Mouse (Mus musculus) liver, embryonic 15.5 days (tissue): ENCODE results near the gene Cyp3a44. TPM values are rescaled to one million over a fixed set of nuclear protein-coding genes. Genes with fewer than 3 reads are reported as not detected.
"Not testable (repeated sequence)": the region's sequence is repeated elsewhere in the genome, so short reads cannot be mapped to it uniquely, and the experiment has no call there.

Source experiments
- ATAC-seq: fragments of 200-750 bp; cut with Nextera tagmentation; 2 replicates; pipeline ENCODE4 v1.8.0; 2017; ENCODE audit warnings: moderate number of reproducible peaks, mild to moderate bottlenecking, moderate library complexity; ENCODE audit not compliant: insufficient read depth
- H3K27ac ChIP-seq: fragments of 300-500 bp; sonication (generic); replicated peaks from 2 replicates; pipeline ENCODE4 v1.5.1; 2015; ENCODE audit warnings: mild to moderate bottlenecking, inconsistent platforms
- H3K27me3 ChIP-seq: fragments of 300-500 bp; sonication (generic); 2 replicates; pipeline ENCODE4 v1.6.1; 2015; ENCODE audit warnings: mild to moderate bottlenecking, inconsistent platforms
- H3K36me3 ChIP-seq: fragments of 300-500 bp; sonication (generic); replicated peaks from 2 replicates; pipeline ENCODE4 v1.6.1; 2015; ENCODE audit warnings: moderate library complexity, mild to moderate bottlenecking, inconsistent platforms
- H3K4me1 ChIP-seq: fragments of 300-500 bp; sonication (generic); replicated peaks from 2 replicates; pipeline ENCODE4 v1.6.1; 2015; ENCODE audit warnings: inconsistent platforms
- H3K4me2 ChIP-seq: fragments of 300-500 bp; sonication (generic); 2 replicates; pipeline ENCODE4 v1.6.1; 2015; ENCODE audit warnings: moderate library complexity, mild to moderate bottlenecking, inconsistent platforms
- H3K4me3 ChIP-seq: fragments of 300-500 bp; sonication (generic); replicated peaks from 2 replicates; pipeline ENCODE4 v1.5.1; 2015; ENCODE audit warnings: mild to moderate bottlenecking, inconsistent platforms
- H3K9ac ChIP-seq: fragments of 300-500 bp; sonication (generic); 2 replicates; pipeline ENCODE4 v1.6.1; 2015; ENCODE audit warnings: moderate library complexity, mild to moderate bottlenecking, inconsistent platforms
- H3K9me3 ChIP-seq: fragments of 300-500 bp; sonication (generic); replicated peaks from 2 replicates; pipeline ENCODE4 v1.6.1; 2016; ENCODE audit warnings: inconsistent platforms
- WGBS: fragments of 180-500 bp; shearing (Covaris S2); methylation state at CpG from one replicate; pipeline ENCODE4 v1.1.7; 2015; ENCODE audit warnings: mixed read lengths; ENCODE audit not compliant: insufficient replicate concordance; 5-methylcytosine and 5-hydroxymethylcytosine counted together
- polyA plus RNA-seq: library from polyadenylated mRNA; unstranded; fragments of >200 nt; fragmentation: Nextera tagmentation; extraction: Ambion mirVana; gene quantifications from 2 replicates; pipeline ENCODE4 v1.2.1, GENCODE M21; 2015

Cyp3a44 gene
- 0.25 and 0.36 TPM in 2 replicates for polyA plus RNA-seq

DNA sequence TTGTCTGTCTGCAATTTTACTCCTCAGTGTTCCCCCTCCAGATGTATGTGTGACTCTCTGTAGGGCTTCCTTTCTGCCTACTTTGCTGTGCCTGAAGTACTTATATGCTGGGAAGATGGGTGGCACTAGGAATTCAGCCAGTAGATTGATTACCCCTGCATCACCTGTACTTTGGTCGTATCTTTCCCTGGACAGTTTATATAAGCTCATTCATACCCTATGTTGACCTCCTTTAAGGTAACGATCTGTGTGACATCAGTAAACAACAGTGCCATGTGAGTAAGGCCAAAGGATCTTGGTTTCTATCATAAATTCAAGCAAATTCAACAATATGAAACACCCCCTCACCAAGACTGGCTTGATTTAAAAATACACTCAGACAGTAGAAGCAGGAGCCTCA, at the start of gene Cyp3a44:
Gene Cyp3a44, minus strand, starts transcription at position 79 of the 400 bp plus-strand sequence.
- H3K9ac ChIP-seq, H3K36me3 ChIP-seq, H3K27me3 ChIP-seq, H3K27ac ChIP-seq, H3K9me3 ChIP-seq, H3K4me2 ChIP-seq, ATAC-seq, H3K4me3 ChIP-seq, H3K4me1 ChIP-seq: not testable (repeated sequence)
- 36% methylated on average over 2 of the region's 2 CpGs for WGBS

DNA sequence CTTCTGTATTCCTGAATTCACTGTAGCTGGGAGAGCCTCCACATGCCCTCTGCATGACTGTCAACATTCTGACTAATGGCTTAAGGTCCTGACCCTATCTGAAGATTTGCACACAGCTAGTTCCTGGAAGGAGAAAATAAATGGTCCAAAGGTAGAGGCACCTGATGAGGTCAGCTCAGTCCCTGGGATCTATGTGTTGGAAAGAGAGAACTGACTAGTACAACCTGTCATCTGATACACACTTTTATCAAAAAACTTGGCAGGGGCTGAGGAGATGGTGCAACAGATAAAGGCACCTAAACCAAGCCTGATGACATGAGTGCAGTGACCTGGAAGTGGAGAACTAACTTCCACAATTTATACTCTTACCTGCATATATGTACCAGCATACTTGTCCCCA, 5.4 kb downstream of the Cyp3a44 start:
- not testable (repeated sequence) for H3K4me1 ChIP-seq, H3K27ac ChIP-seq, H3K9me3 ChIP-seq, ATAC-seq, H3K9ac ChIP-seq, H3K27me3 ChIP-seq, H3K4me2 ChIP-seq, H3K4me3 ChIP-seq, H3K36me3 ChIP-seq

DNA sequence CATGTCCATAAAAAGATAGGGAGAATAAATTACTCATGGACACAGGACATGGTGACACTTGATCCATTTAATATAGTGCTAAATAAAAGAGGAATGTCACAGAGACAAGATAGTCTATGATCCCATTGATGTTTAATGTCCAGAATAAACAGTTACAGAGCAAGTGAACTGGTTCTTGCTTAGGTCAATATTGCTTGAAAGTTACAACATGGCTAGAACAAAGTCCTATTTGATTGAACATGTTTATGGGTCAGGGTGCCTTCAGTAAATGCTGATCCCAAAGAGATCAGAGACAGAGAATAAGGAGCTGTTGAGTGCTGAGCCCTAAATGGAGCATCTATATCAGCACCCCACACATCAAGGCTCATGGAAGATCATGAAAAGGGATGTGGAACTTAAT, 12.4 kb downstream of the Cyp3a44 start:
- not testable (repeated sequence) for H3K4me2 ChIP-seq, H3K27me3 ChIP-seq, H3K36me3 ChIP-seq, H3K4me3 ChIP-seq, H3K9ac ChIP-seq, H3K4me1 ChIP-seq, H3K9me3 ChIP-seq, ATAC-seq, H3K27ac ChIP-seq

DNA sequence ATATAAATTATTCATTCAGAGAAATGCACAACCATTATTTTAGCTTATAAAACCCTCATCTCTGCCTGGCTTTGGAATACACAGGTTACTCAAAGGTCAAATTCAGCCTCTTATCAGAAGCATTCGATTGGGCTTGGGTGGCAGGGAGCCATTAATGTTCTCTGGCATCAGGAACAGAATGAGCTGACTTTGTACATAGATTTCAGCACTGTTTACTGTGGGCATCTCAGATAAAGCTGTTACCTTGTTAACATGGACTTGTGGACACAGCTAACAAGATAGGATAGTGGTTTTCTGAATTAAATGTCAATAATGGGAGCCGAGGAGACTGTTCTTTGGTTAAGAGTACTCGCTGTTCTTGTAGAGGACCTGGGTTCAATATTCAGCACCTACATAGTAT, 68.2 kb downstream of the Cyp3a44 start:
- H3K4me1 ChIP-seq, H3K4me2 ChIP-seq, H3K27me3 ChIP-seq, H3K9ac ChIP-seq, H3K36me3 ChIP-seq, H3K27ac ChIP-seq, H3K4me3 ChIP-seq, ATAC-seq, H3K9me3 ChIP-seq: not testable (repeated sequence)
- WGBS, result 55% methylated on average over 3 of the region's 3 CpGs

Other genes with a start within 250 kb of the Cyp3a44 start
- gene Cyp3a41b, start 221.1 kb downstream of the Cyp3a44 start, polyA plus RNA-seq, result not detected in 2 replicates
- 0.21 and 0.36 TPM in 2 replicates for gene Cyp3a41a, start 85.7 kb downstream of the Cyp3a44 start, polyA plus RNA-seq
- gene Cyp3a11, start 74.1 kb upstream of the Cyp3a44 start, polyA plus RNA-seq, result 31.7 and 33.3 TPM in 2 replicates
- 0.23 and 0.59 TPM in 2 replicates for gene Cyp3a25, start 203.7 kb upstream of the Cyp3a44 start, polyA plus RNA-seq